Mouse (Mus musculus): Measurements from ENCODE around the gene Kri1.

DNA sequence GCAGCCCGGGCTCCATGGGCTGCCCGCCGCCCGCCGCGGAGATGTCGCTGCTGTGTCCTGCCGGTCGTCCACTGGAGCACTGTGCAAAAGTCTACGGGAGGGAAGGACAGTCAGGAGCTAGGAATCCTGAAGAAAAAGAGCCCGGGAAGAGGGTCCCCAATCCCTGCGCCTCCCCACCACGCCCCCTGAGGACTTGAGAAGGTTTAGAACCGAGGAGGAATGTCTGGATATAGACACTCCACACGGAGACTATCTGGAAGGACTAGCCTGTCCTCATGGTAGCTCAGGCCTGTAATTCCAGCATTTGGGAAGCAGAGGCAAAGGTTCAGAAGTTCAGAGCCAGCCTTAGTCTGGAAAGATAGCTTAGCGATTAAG, 42.7 kb downstream of the Kri1 start:
- TF ChIP-seq EP300 (IDR thresholded peaks at IDR 0.05), result no peak
- TF ChIP-seq CTCF (IDR thresholded peaks at IDR 0.05), result no peak

Measured in lung, postnatal 0 days (tissue).